Mouse (Mus musculus) midbrain, embryonic 14.5 days (tissue): Measurements from ENCODE around the gene Tmem117. TPM values are rescaled to one million over a fixed set of nuclear protein-coding genes. Genes with fewer than 3 reads are reported as not detected.

Source experiments
- ATAC-seq: fragments of 200-750 bp; cut with Nextera tagmentation; 2 replicates; pipeline ENCODE4 v1.8.0; 2017; ENCODE audit warnings: moderate number of reproducible peaks, moderate library complexity; ENCODE audit not compliant: low FRiP score, low TSS enrichment
- DNase-seq: peaks from one replicate; pipeline ENCODE4 v3.0.0-alpha.2; 2015
- H3K27ac ChIP-seq: fragments of 300-500 bp; sonication (generic); replicated peaks from 2 replicates; pipeline ENCODE4 v1.5.1; 2014; ENCODE audit warnings: mild to moderate bottlenecking, low read depth, low read length, moderate library complexity
- H3K27me3 ChIP-seq: fragments of 300-500 bp; sonication (generic); 2 replicates; pipeline ENCODE4 v1.6.1; 2014; ENCODE audit warnings: low read length, control low read depth, mixed read lengths; ENCODE audit not compliant: control insufficient read depth, insufficient read depth
- H3K36me3 ChIP-seq: fragments of 300-500 bp; sonication (generic); 2 replicates; pipeline ENCODE4 v1.6.1; 2014; ENCODE audit warnings: low read length, control low read depth; ENCODE audit not compliant: control insufficient read depth, insufficient read depth
- H3K4me1 ChIP-seq: fragments of 300-500 bp; sonication (generic); 2 replicates; pipeline ENCODE4 v1.6.1; 2014; ENCODE audit warnings: mild to moderate bottlenecking, antibody characterized with exemption, low read length, control low read depth; ENCODE audit not compliant: control insufficient read depth, insufficient read depth
- H3K4me2 ChIP-seq: fragments of 300-500 bp; sonication (generic); 2 replicates; pipeline ENCODE4 v1.6.1; 2014; ENCODE audit warnings: mild to moderate bottlenecking, low read length, moderate library complexity
- H3K4me3 ChIP-seq: fragments of 300-500 bp; sonication (generic); replicated peaks from 2 replicates; pipeline ENCODE4 v1.5.1; 2014; ENCODE audit warnings: low read depth, low read length
- H3K9ac ChIP-seq: fragments of 300-500 bp; sonication (generic); replicated peaks from 2 replicates; pipeline ENCODE4 v1.6.1; 2014; ENCODE audit warnings: mild to moderate bottlenecking, low read length, moderate library complexity
- H3K9me3 ChIP-seq: fragments of 300-500 bp; sonication (generic); 2 replicates; pipeline ENCODE4 v1.6.1; 2016; ENCODE audit warnings: low read length, control low read depth, mixed read lengths; ENCODE audit not compliant: control insufficient read depth
- WGBS: fragments of 180-500 bp; shearing (Covaris S2); extraction: QIAGEN DNeasy Blood & Tissue Kit; methylation state at CpG from one replicate; pipeline ENCODE4 v1.1.7; 2014; 5-methylcytosine and 5-hydroxymethylcytosine counted together
- polyA plus RNA-seq: library from polyadenylated mRNA; unstranded; fragments of >200 nt; fragmentation: Nextera tagmentation; extraction: Ambion mirVana; gene quantifications from 2 replicates; pipeline ENCODE4 v1.2.1, GENCODE M21; 2014

Tmem117 gene
- polyA plus RNA-seq, 1 experiment from 2014 or later: 10.5 TPM

GRCm38 (mm10) chr15:95107246-95107809, 478.3 kb downstream of the Tmem117 start:
- no peaks in the 10 kb centered on the region for H3K9me3 ChIP-seq
- H3K4me3 ChIP-seq: no peak overlapping the region
- no peaks in the 10 kb centered on the region for H3K4me1 ChIP-seq
- ATAC-seq: no peak
- H3K36me3 ChIP-seq: no peaks in the 10 kb centered on the region
- 67% methylated on average over 8 of the region's 8 CpGs for WGBS
- H3K4me2 ChIP-seq: no peak overlapping the region
- H3K27ac ChIP-seq: no peak overlapping the region
- H3K9ac ChIP-seq: no peak overlapping the region
- H3K27me3 ChIP-seq: no peaks in the 10 kb centered on the region
- no peak for DNase-seq

GRCm38 (mm10) chr15:95108626-95109025, 479.6 kb downstream of the Tmem117 start:
- H3K4me1 ChIP-seq: no peaks in the 10 kb centered on the region
- H3K4me3 ChIP-seq: no peak overlapping the region
- H3K36me3 ChIP-seq: no peaks in the 10 kb centered on the region
- ATAC-seq (no peak), DNase-seq (no peak)
- H3K9me3 ChIP-seq: no peaks in the 10 kb centered on the region
- WGBS: 80% methylated on average over 4 of the region's 4 CpGs
- no peak overlapping the region for H3K27ac ChIP-seq
- H3K4me2 ChIP-seq: no peak overlapping the region
- H3K9ac ChIP-seq: no peak overlapping the region
- H3K27me3 ChIP-seq: no peaks in the 10 kb centered on the region

GRCm38 (mm10) chr15:95131401-95131800, 502.4 kb downstream of the Tmem117 start:
- Histone ChIP-seq H3K36me3 (no peaks in the 10 kb centered on the region), H3K4me1 (0 out of 2 replicates have a peak, but pooled peaks cover 3% of the 10 kb centered on the region), H3K4me2 (no peak overlapping the region), H3K9ac (no peak overlapping the region), H3K9me3 (no peaks in the 10 kb centered on the region), H3K27me3 (no peaks in the 10 kb centered on the region), H3K4me3 (no peak overlapping the region), H3K27ac (no peak overlapping the region)
- 71% methylated on average over 4 of the region's 4 CpGs for WGBS
- no peak for DNase-seq
- no peak for ATAC-seq

GRCm38 (mm10) chr15:95135926-95136609, 507.0 kb downstream of the Tmem117 start:
- H3K27me3 ChIP-seq: no peaks in the 10 kb centered on the region
- H3K4me3 ChIP-seq: no peak overlapping the region
- WGBS: 89% methylated on average over 17 of the region's 17 CpGs
- H3K36me3 ChIP-seq: no peaks in the 10 kb centered on the region
- no peak overlapping the region for H3K9ac ChIP-seq
- ATAC-seq: 0 out of 2 replicates have a peak, but pooled peaks have one; percentile 50
- H3K9me3 ChIP-seq: no peaks in the 10 kb centered on the region
- H3K4me1 ChIP-seq: 0 out of 2 replicates have a peak, but pooled peaks cover 3% of the 10 kb centered on the region
- H3K4me2 ChIP-seq: no peak overlapping the region
- H3K27ac ChIP-seq: no peak overlapping the region
- DNase-seq: peak; percentile 22

- ATAC-seq: no peak
These were observed 508.2 kb downstream of the Tmem117 start for GRCm38 (mm10) chr15:95137018-95137810.

GRCm38 (mm10) chr15:95138709-95139409, 509.8 kb downstream of the Tmem117 start:
- Histone ChIP-seq H3K4me2 (no peak overlapping the region), H3K4me1 (0 out of 2 replicates have a peak, but pooled peaks cover 3% of the 10 kb centered on the region), H3K9ac (no peak overlapping the region), H3K4me3 (no peak overlapping the region), H3K27ac (no peak overlapping the region), H3K9me3 (no peaks in the 10 kb centered on the region), H3K36me3 (no peaks in the 10 kb centered on the region), H3K27me3 (no peaks in the 10 kb centered on the region)
- DNase-seq (no peak), ATAC-seq (no peak)
- WGBS: 85% methylated on average over 12 of the region's 12 CpGs

More at GRCm38 (mm10) chr15:95137018-95137810, 508.2 kb downstream of the Tmem117 start:
- Histone ChIP-seq H3K4me3 (no peak overlapping the region), H3K27ac (0 out of 2 replicates have a peak overlapping the region, but pooled peaks have one; percentile 47), H3K4me2 (no peak overlapping the region), H3K9ac (no peak overlapping the region), H3K4me1 (0 out of 2 replicates have a peak, but pooled peaks cover 3% of the 10 kb centered on the region), H3K36me3 (no peaks in the 10 kb centered on the region), H3K27me3 (no peaks in the 10 kb centered on the region), H3K9me3 (no peaks in the 10 kb centered on the region)
- DNase-seq: peak; percentile 47
- 54% methylated on average over 10 of the region's 10 CpGs for WGBS

- DNase-seq (no peak), ATAC-seq (no peak)
- H3K27ac ChIP-seq: no peak overlapping the region
- WGBS: 92% methylated on average over 2 of the region's 2 CpGs
- H3K4me1 ChIP-seq: no peaks in the 10 kb centered on the region
- H3K4me3 ChIP-seq: no peak overlapping the region
- no peaks in the 10 kb centered on the region for H3K27me3 ChIP-seq
- H3K4me2 ChIP-seq: no peak overlapping the region
- H3K9ac ChIP-seq: no peak overlapping the region
- no peaks in the 10 kb centered on the region for H3K9me3 ChIP-seq
- H3K36me3 ChIP-seq: no peaks in the 10 kb centered on the region
These were observed 515.1 kb downstream of the Tmem117 start for GRCm38 (mm10) chr15:95144131-95144530.

- H3K9ac ChIP-seq: no peak overlapping the region
- DNase-seq (no peak), ATAC-seq (no peak)
- H3K4me1 ChIP-seq: no peaks in the 10 kb centered on the region
- H3K27ac ChIP-seq: no peak overlapping the region
- WGBS: 83% methylated on average over 2 of the region's 2 CpGs
- no peaks in the 10 kb centered on the region for H3K9me3 ChIP-seq
- H3K4me3 ChIP-seq: no peak overlapping the region
- no peaks in the 10 kb centered on the region for H3K36me3 ChIP-seq
- no peak overlapping the region for H3K4me2 ChIP-seq
- H3K27me3 ChIP-seq: no peaks in the 10 kb centered on the region
These were observed 516.1 kb downstream of the Tmem117 start for GRCm38 (mm10) chr15:95145118-95145517.
